Comparison of ENCODE assay signal across 34 mouse cellular contexts in genomic region chr2:79695190-79695589, GRCm38 (mm10). TPM values are rescaled to one million over a fixed set of nuclear protein-coding genes. Genes with fewer than 3 reads are reported as not detected.
A peak's percentile ranks its signal among the peaks of the same experiment; 100 is the strongest.
DNase-seq lines count a peak whose midpoint lies in the region; ATAC-seq and TF ChIP-seq lines count a peak whose summit lies in the region.
"Had no signal": no experiment of that assay in that cellular context is flagged by ENCODE, and none has a peak within 500 bp of the region (broad histone marks: within the 10 kb centered on the region; RNA-seq: fewer than 3 reads in every experiment).

No protein-coding gene starts in this region.

- no peaks in the 10 kb centered on the region for H3K9me3 ChIP-seq in intestine, embryonic 16.5 days (ENCODE audit: control insufficient read depth, low read length)
- H3K9me3 ChIP-seq in midbrain, embryonic 14.5 days (ENCODE audit: control insufficient read depth, low read length) = no peaks in the 10 kb centered on the region
- H3K9me3 ChIP-seq: embryonic facial prominence, embryonic 10.5 days; embryonic facial prominence, embryonic 13.5 days; forebrain, embryonic 12.5 days; forebrain, embryonic 15.5 days; heart, embryonic 10.5 days; heart, embryonic 13.5 days had no signal

- 60% methylated on average over 4 of the region's 4 CpGs for WGBS in intestine, embryonic 16.5 days
- 78% methylated on average over 4 of the region's 4 CpGs for WGBS in macrophage (ENCODE audit: missing documents)
- 93% methylated on average over 4 of the region's 4 CpGs for WGBS in midbrain, embryonic 14.5 days

- no peaks in the 10 kb centered on the region for H3K79me2 ChIP-seq in macrophage (ENCODE audit: inconsistent target)

- no peak for DNase-seq in cerebellum, postnatal 14 days
- DNase-seq in midbrain, embryonic 14.5 days = no peak
- no peak for DNase-seq in layer of hippocampus, adult 9-10 months (ENCODE audit: low spot score)
- DNase-seq: adrenal gland, postnatal 10 days; adrenal gland, postnatal 36 days; cerebellum, adult 11 months; cerebellum, adult 2 months; cerebellum, adult 9-11 months; cerebellum, postnatal 36 days; embryo, embryonic 11 days; gastrocnemius, postnatal 10 days; gastrocnemius, postnatal 36 days; heart, postnatal 14 days; heart, postnatal 4 days had no signal

- no peaks in the 10 kb centered on the region for H3K27me3 ChIP-seq in intestine, embryonic 16.5 days (replicated peaks; ENCODE audit: control insufficient read depth, insufficient read depth, low read length)
- H3K27me3 ChIP-seq in midbrain, embryonic 14.5 days (ENCODE audit: control insufficient read depth, insufficient read depth, low read length) = no peaks in the 10 kb centered on the region
- H3K27me3 ChIP-seq: embryonic facial prominence, embryonic 13.5 days; forebrain, embryonic 12.5 days; forebrain, embryonic 15.5 days; heart, embryonic 13.5 days; Patski had no signal

- no peak overlapping the region for H3K4me3 ChIP-seq in bone marrow macrophage, adult 2 months (ENCODE audit: insufficient read depth, low read length)
- H3K4me3 ChIP-seq in intestine, embryonic 16.5 days (ENCODE audit: low read length) = no peak overlapping the region
- no peak overlapping the region for H3K4me3 ChIP-seq in macrophage (ENCODE audit: inconsistent target)
- H3K4me3 ChIP-seq in midbrain, embryonic 14.5 days (replicated peaks; ENCODE audit: low read depth, low read length) = no peak overlapping the region
- H3K4me3 ChIP-seq: embryonic facial prominence, embryonic 10.5 days; embryonic facial prominence, embryonic 13.5 days; erythroblast, embryonic 14.5 days; forebrain, embryonic 12.5 days; forebrain, embryonic 15.5 days; heart, adult 2 months; heart, embryonic 10.5 days; heart, embryonic 13.5 days had no signal

- H3K9ac ChIP-seq in intestine, embryonic 16.5 days (ENCODE audit: low read depth, low read length) = no peak overlapping the region
- H3K9ac ChIP-seq in midbrain, embryonic 14.5 days (replicated peaks; ENCODE audit: low read length) = no peak overlapping the region
- H3K9ac ChIP-seq: embryonic facial prominence, embryonic 13.5 days; forebrain, embryonic 12.5 days; forebrain, embryonic 15.5 days; heart, embryonic 13.5 days; hindbrain, embryonic 14.5 days had no signal

- peak overlapping the region; percentile 14 for H3K27ac ChIP-seq in bone marrow macrophage, adult 2 months (ENCODE audit: insufficient read depth, low read depth, low read length)
- no peak overlapping the region for H3K27ac ChIP-seq in intestine, embryonic 16.5 days (ENCODE audit: low read length)
- peak overlapping the region; percentile 17; the same call in 1 of the 2 replicates for H3K27ac ChIP-seq in macrophage
- no peak overlapping the region for H3K27ac ChIP-seq in midbrain, embryonic 14.5 days (replicated peaks; ENCODE audit: low read depth, low read length)
- H3K27ac ChIP-seq: embryonic facial prominence, embryonic 10.5 days; embryonic facial prominence, embryonic 13.5 days; forebrain, embryonic 12.5 days; forebrain, embryonic 15.5 days; heart, adult 2 months; heart, embryonic 10.5 days; heart, embryonic 13.5 days; hindbrain, embryonic 14.5 days; hindbrain, postnatal 0 days had no signal

- no peak overlapping the region for H3K4me2 ChIP-seq in intestine, embryonic 16.5 days (ENCODE audit: low read depth, low read length)
- no peak overlapping the region for H3K4me2 ChIP-seq in midbrain, embryonic 14.5 days (ENCODE audit: low read length)
- H3K4me2 ChIP-seq: embryonic facial prominence, embryonic 13.5 days; forebrain, embryonic 12.5 days; forebrain, embryonic 15.5 days; heart, embryonic 13.5 days; hindbrain, embryonic 14.5 days had no signal

- TF ChIP-seq POLR2A in bone marrow macrophage, adult 2 months (IDR thresholded peaks at IDR 0.05; ENCODE audit: borderline replicate concordance, low read depth, low read length) = no peak

- H3K4me1 ChIP-seq in bone marrow macrophage, adult 2 months (ENCODE audit: control insufficient read depth, insufficient read depth, low read length) = peaks cover 20% of the 10 kb centered on the region
- H3K4me1 ChIP-seq in intestine, embryonic 16.5 days (ENCODE audit: control insufficient read depth, insufficient read depth, low read length) = no peaks in the 10 kb centered on the region
- H3K4me1 ChIP-seq in midbrain, embryonic 14.5 days (ENCODE audit: control insufficient read depth, insufficient read depth, low read length) = no peaks in the 10 kb centered on the region
- H3K4me1 ChIP-seq: embryonic facial prominence, embryonic 10.5 days; forebrain, embryonic 12.5 days; forebrain, embryonic 15.5 days; heart, embryonic 10.5 days had no signal

- peak; percentile 65 for ATAC-seq in intestine, embryonic 16.5 days
- no peak for ATAC-seq in midbrain, embryonic 14.5 days (ENCODE audit: low FRiP score, low TSS enrichment)
- ATAC-seq: CD4-positive, CD25-positive, alpha-beta regulatory T cell, adult 4 months; forebrain, embryonic 15.5 days; hindbrain, postnatal 0 days; Patski had no signal

- H3K36me3 ChIP-seq in intestine, embryonic 16.5 days (ENCODE audit: control insufficient read depth, insufficient read depth, low read length) = no peaks in the 10 kb centered on the region
- no peaks in the 10 kb centered on the region for H3K36me3 ChIP-seq in macrophage (ENCODE audit: inconsistent target)
- H3K36me3 ChIP-seq in midbrain, embryonic 14.5 days (ENCODE audit: control insufficient read depth, insufficient read depth, low read length) = no peaks in the 10 kb centered on the region
- H3K36me3 ChIP-seq: embryonic facial prominence, embryonic 10.5 days; embryonic facial prominence, embryonic 13.5 days; forebrain, embryonic 12.5 days; forebrain, embryonic 15.5 days; heart, embryonic 10.5 days; heart, embryonic 13.5 days had no signal

- TF ChIP-seq CTCF in bone marrow macrophage, adult 2 months (IDR thresholded peaks at IDR 0.05; ENCODE audit: low read depth, low read length) = no peak

RNA-seq across cellular contexts. Expression of gene Ppp1r1c, which starts 12.4 kb away (rescaled TPM):
- polyA plus RNA-seq in bone marrow macrophage, adult 2 months (2012; ENCODE audit: insufficient read depth, insufficient read length, missing spikeins) = not detected in 2 replicates
- not detected in 2 replicates for polyA plus RNA-seq in intestine, embryonic 16.5 days (2015; fragmentation: Nextera tagmentation; extraction: Ambion mirVana)
- not detected for total RNA-seq in macrophage (2018; cell fraction: chromatin; rRNA removed)
- total RNA-seq in macrophage (2018; cell fraction: cytosol; rRNA removed) = not detected
- total RNA-seq in macrophage (2018; cell fraction: nucleus; rRNA removed) = 1 to 10 TPM in 1 of 26 experiments, under 1 TPM in 1, not detected in 24; 0.12 to 1.7 TPM
- not detected in 3 replicates for polyA plus RNA-seq in macrophage (2018)
- 4.5 and 6.7 TPM in 2 replicates for polyA plus RNA-seq in midbrain, embryonic 14.5 days (2014; fragmentation: Nextera tagmentation; extraction: Ambion mirVana)
- total RNA-seq: adrenal gland, adult 18-20 months; adrenal gland, postnatal 10 days; adrenal gland, postnatal 36 days; gastrocnemius, postnatal 10 days; gastrocnemius, postnatal 36 days; granulocyte monocyte progenitor cell, adult 5-6 weeks; heart, postnatal 14 days; heart, postnatal 4 days had no signal
- polyA plus RNA-seq: C2C12; cortical plate, adult 2 months; erythroblast, embryonic 14.5 days; heart, adult 2 months; heart, embryonic 10.5 days; heart, embryonic 16.5 days; Patski had no signal

Comparison
In these comparisons a context has a peak if more than half of its experiments do, and no peak if none do; other contexts are left out.
1. H3K27ac ChIP-seq: peak in bone marrow macrophage, adult 2 months (single experiment) and macrophage (single experiment); none in intestine, embryonic 16.5 days (single experiment) and midbrain, embryonic 14.5 days (single experiment).